Mouse (Mus musculus): ENCODE results near the gene Cd5.

Cd5 gene

GRCm38 (mm10) chr19:10757526-10757925 is 18.7 kb upstream of the Cd5 start:
- 86% methylated on average over 2 of the region's 2 CpGs for WGBS

DNA sequence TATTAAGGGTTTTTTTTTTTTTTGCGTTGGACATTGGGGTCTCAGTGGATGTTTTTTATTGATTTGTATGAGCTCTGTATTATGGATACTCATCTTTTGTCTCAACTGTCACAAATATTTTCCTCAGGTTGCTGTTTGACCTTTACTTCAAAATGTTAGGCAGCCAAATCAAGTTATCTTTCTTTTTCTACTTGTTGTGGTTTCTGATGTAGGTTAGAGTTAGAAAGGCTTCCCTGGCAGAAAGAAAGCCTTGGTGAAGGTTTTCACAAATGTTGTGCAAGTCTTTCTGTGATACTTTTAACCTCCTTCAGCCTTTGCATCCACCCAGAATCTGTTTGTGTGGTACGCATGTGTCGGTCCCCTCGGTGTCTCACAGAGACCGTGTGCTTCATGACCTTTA is 13.8 kb upstream of the Cd5 start:
- WGBS, result 93% methylated on average over 5 of the region's 5 CpGs

- WGBS, result 84% methylated on average over 6 of the region's 6 CpGs
Observed at GRCm38 (mm10) chr19:10752106-10752505, 13.3 kb upstream of the Cd5 start.

- WGBS, result 95% methylated on average over 1 of the region's 1 CpGs
Observed at GRCm38 (mm10) chr19:10751607-10752006, 12.8 kb upstream of the Cd5 start.

- WGBS, result 92% methylated on average over 6 of the region's 6 CpGs
Observed at GRCm38 (mm10) chr19:10750161-10750560, 11.4 kb upstream of the Cd5 start.

- WGBS, result 92% methylated on average over 6 of the region's 6 CpGs
Observed at GRCm38 (mm10) chr19:10749295-10749694, 10.5 kb upstream of the Cd5 start.

DNA sequence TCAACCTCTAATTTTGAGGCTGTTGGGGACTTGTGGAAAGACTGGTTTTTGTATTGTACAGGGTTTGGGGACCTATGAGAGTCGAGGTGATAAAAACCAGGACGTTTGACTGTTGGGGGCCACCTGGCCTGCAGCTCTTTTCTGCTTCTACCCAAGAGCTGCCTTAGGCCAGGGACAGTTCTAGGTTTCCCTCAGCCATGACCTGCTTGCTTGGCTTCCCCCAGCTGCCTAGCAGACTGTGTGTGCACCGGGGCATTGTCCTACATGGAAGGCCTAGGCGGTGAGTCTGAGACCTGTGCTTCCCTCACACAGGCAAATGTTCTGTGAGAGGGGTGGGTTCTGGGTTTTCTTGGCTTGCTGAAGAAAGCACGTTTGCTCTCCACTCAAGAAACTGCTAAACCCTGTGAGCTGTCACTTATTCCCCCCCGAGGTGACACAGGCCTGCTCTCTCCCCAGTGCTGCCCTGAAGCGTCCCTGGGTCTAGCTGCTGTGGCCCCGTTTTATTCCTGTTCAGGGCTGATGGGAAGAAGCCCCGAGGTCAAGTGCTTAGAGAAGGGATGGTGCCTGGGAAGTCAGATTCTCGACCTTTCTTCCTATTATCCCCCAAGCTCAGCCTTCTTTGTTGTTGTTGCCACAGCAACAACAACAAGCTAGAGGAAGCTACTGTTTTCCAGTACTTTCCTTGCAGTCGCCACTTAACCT is 9.8 kb upstream of the Cd5 start:
- 81% methylated on average over 11 of the region's 11 CpGs for WGBS

- WGBS, result 90% methylated on average over 6 of the region's 6 CpGs
Observed at GRCm38 (mm10) chr19:10747718-10748117, 8.9 kb upstream of the Cd5 start.

DNA sequence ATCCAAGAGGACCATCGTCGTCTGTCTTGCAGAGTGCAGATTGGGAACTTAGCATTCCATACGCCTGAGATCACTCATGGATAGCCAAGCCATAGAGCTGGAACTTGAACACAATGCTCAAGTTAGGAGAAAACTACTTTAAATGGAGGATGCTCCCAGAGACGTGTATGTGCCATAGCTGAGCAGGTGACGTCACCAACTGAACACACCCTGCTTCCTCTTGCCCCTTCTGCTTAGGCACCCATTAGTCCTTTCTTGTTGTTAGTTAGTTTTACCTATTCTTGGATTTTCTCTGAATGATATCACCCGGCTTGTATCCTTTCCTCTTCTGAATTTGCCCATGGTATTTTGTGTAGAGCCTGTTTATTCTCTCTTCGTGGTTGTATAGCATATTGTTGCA is 8.4 kb upstream of the Cd5 start:
- WGBS, result 87% methylated on average over 7 of the region's 7 CpGs

DNA sequence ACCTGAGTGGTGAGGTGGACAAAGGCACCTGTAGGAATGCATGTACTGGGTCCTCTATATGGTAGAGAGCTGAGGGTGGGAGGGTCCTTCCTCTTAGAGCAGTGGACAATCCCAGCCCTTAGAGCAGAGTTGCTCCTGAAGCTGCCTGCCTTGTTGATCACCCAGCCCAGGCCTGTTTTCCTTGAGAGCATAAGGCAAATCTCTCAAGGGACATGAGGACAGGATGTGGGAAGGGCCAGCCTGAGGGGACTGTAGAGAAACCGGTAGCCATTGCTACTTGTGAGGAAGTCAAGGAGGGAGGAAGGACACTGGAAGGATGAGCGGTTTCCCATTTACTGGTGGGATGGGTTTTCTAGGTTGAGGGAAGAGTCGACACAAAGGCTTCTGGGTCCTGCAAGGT is 3.8 kb upstream of the Cd5 start:
- WGBS, result 80% methylated on average over 3 of the region's 3 CpGs

GRCm38 (mm10) chr19:10742145-10742544 is 3.3 kb upstream of the Cd5 start:
- WGBS, result 92% methylated on average over 6 of the region's 6 CpGs

DNA sequence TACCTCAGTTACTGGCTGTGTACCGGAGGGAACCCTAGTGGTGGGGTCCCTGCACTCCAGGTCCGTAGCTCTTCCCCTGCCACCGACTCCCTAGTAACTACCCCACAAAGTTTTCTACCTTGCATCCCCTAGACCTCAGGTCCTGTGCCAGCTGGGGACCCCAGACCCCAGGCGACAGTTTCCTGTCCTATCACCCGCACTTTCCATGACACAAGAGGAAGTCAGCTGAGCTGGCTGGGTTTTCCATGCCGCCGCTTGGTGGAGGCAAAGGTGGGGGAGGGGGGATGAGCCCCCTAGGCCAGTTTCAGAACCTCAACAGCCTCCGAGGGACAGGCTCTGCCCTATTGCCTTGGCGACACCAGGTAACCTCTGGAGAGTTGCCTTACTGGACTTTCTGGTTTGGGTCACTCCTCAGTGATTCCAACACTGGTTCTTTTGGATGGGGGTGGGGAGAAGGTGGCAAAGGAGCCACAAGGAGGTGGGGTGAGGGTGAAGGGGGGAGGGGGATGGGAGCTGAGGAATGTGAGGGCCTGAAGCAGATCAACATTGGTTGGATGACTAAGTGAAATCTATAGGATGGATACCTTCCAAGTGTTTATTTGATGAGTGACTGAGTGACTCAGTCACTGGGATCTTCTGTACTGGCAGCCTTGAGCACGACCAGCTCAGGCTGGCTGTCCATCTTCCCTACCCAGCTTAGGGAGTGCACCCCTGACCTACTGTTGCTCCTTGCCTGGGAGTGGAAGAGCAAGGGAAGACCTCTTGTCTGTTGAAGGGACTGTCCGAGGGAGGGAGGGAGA is 2.0 kb upstream of the Cd5 start:
- WGBS, result 63% methylated on average over 11 of the region's 11 CpGs

- WGBS, result 96% methylated on average over 4 of the region's 4 CpGs
Observed at GRCm38 (mm10) chr19:10739916-10740315, 1.1 kb upstream of the Cd5 start.

GRCm38 (mm10) chr19:10738038-10738437 is 764 bp downstream of the Cd5 start:
- WGBS, result 95% methylated on average over 6 of the region's 6 CpGs

DNA sequence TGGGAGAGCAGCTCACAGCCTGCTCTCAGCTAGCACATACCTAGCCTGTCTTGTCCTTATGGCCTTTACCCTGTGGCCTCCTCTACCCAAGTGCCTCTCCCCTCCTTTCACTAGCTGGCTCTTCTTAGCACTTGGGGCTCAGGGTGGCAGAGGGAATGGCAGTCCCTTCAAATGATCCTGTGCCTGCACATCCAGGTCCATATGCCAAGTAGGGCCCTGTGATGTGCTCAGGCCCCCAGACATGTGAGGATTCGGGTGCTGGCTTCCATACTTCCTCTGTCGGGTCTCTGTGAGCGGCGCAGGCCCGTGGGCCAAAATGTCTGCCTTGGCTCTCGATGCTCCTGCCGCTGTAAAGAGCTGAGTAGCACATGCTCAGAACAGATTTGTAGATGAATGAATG is 2.9 kb downstream of the Cd5 start:
- 94% methylated on average over 7 of the region's 7 CpGs for WGBS

DNA sequence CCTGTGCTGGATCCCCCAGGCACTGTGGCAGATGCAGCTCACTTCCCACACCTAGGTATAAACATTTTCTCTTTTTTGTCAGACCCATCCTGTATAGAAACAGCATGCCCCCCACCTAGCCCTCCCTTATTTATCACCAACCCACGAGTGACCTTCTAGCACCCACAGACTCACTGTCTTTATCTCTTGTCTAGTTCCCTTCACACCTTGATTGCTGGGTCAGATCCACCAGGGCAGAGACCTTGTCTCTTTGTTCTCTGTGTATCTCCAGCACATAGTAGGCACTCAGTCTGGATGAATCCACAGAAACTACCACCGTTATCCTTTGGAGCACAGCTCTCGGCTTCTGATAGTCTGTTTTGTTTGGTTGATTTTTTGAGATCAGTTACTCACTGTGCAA is 3.7 kb downstream of the Cd5 start:
- WGBS, result 92% methylated on average over 3 of the region's 3 CpGs

DNA sequence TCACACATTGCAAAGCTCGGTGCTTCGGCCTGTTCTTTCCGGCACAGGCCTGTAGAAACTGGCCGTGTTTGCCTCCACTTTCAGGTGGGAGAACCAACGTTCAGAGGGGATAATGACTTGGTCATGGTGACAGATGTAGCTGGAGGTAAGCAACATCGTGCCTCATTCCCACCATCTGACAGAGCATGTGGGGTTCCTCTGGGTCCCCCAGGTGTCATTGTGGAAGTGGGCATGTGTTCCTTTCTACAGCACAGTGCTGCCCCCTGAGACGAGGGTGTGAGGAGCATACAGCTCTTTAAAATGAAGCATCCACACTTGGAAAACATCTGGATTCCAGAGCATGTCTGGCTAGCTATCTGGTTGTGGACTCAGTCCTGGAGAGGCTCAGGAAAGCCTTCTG is 4.2 kb downstream of the Cd5 start:
- 88% methylated on average over 7 of the region's 7 CpGs for WGBS

DNA sequence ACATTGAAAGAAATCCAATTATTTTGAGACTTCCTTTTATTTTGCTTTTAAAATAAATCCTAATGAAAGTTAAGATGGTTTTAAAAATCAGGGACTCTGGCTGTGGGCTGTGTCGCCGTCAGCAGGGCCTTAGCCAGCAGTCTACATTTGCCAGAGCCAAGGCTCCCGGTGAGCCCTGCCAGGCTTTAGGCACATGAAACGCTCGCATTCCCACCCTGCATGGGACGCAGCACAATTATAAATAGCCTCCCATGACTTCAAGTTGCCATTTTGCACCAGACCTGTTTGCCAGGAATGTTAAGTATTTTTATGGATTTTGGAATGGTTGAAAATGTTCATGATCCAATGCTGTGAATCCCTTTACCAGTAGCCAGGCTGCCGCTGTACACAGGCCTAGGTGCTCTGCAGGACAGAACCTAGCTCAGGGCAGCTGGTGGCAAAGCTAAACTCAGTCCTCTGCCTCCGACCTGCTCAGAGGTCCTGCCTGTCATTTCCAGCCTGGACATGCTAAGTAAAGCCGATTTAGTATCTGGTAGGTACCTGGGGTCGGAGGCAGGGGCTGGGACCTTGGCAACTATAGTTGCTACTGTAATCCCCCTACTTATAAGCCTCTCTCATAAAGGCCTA is 5.2 kb downstream of the Cd5 start:
- 76% methylated on average over 10 of the region's 10 CpGs for WGBS

GRCm38 (mm10) chr19:10732741-10733140 is 6.1 kb downstream of the Cd5 start:
- 88% methylated on average over 7 of the region's 7 CpGs for WGBS

GRCm38 (mm10) chr19:10731975-10732374 is 6.8 kb downstream of the Cd5 start:
- WGBS, result 95% methylated on average over 7 of the region's 7 CpGs

DNA sequence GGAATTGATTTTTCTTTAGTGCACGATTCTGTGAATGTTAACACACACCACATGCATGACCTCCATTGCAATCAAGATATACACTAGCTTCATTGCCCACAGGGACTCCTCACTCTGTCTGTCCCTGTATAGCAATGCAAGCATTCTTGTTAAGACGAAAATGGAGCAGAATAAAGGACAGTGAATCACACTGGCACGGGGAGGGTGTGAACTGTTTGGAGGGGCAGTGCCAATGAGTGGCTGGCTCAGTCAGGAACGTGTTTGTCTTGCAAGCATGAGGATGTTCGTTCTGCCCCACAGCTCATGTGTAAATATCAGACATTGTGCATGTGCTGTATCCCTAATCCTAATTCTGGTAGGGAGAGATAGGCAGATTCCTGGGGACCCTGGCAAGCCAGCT is 8.3 kb downstream of the Cd5 start:
- 43% methylated on average over 5 of the region's 5 CpGs for WGBS

DNA sequence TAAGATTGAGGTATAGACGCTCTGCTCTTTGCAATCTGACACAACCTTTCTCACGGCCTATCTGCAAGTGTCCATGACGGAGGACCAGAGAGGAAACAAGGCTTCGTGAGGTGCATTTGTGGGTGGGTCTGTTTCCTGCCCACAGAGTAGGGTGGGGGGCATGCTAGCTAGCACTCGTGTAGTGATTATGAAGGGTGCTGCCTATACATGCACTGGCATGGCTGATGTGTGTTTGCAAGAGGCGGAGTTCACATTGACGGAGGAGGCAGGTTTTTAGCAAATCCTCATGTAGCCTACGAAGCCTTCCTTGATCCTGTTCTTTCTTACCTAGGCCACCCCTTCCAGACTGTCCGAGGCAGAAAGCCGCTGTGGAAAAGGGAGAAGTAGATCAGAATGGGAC is 8.9 kb downstream of the Cd5 start:
- 92% methylated on average over 10 of the region's 10 CpGs for WGBS

Data from cerebral cortex, adult 2 months (tissue).